Mouse (Mus musculus) MEL (cell line): ENCODE results near the gene Dennd2c. TPM values are rescaled to one million over a fixed set of nuclear protein-coding genes. Genes with fewer than 3 reads are reported as not detected.

Experiments used
- DNase-seq: peaks from one replicate; pipeline ENCODE4 v3.0.0; 2011; ENCODE audit warnings: low read depth, low spot score
- H3K27ac ChIP-seq: 2 replicates; pipeline ENCODE4 v1.5.1; 2012; ENCODE audit warnings: low read depth, mild to moderate bottlenecking, control low read depth, low read length, moderate library complexity; ENCODE audit not compliant: control insufficient read depth
- H3K27me3 ChIP-seq, 2 experiments: fragments of 150-350 bp in 1 of 2; sonication (generic) in 1 of 2; 2 replicates each; pipeline ENCODE4 v1.6.1; 2012; ENCODE audit warnings: low read length in 2 of 2, mild to moderate bottlenecking in 2 of 2, improper control_type of control experiment in 1 of 2, moderate library complexity in 1 of 2; ENCODE audit not compliant: insufficient read depth in 2 of 2, control insufficient read depth in 1 of 2
- H3K36me3 ChIP-seq, 2 experiments: 2 replicates each; pipeline ENCODE4 v1.6.1; 2012 to 2014; ENCODE audit warnings: low read length in 2 of 2, improper control_type of control experiment in 1 of 2, inconsistent platforms in 1 of 2, mild to moderate bottlenecking in 1 of 2; ENCODE audit not compliant: insufficient read depth in 2 of 2, control insufficient read depth in 1 of 2
- H3K4me1 ChIP-seq, 2 experiments: fragments of 150-350 bp in 1 of 2; sonication (generic) in 1 of 2; 2 replicates each; pipeline ENCODE4 v1.6.1; 2012; ENCODE audit warnings: low read length in 2 of 2, improper control_type of control experiment in 1 of 2, mild to moderate bottlenecking in 1 of 2; ENCODE audit not compliant: insufficient read depth in 2 of 2, control insufficient read depth in 1 of 2
- H3K4me3 ChIP-seq, 2 experiments: fragments of 150-350 bp in 1 of 2; sonication (generic) in 1 of 2; 2 replicates each; pipeline ENCODE4 v1.5.1; 2012; ENCODE audit warnings: low read depth in 2 of 2, low read length in 2 of 2, mild to moderate bottlenecking in 2 of 2, moderate library complexity in 2 of 2, control low read depth in 1 of 2, improper control_type of control experiment in 1 of 2; ENCODE audit not compliant: control insufficient read depth in 1 of 2, insufficient read depth in 1 of 2
- H3K79me2 ChIP-seq: 2 replicates; pipeline ENCODE4 v1.6.1; 2012; ENCODE audit warnings: mild to moderate bottlenecking, low read length, moderate library complexity; ENCODE audit not compliant: control insufficient read depth, poor library complexity, insufficient read depth
- H3K9ac ChIP-seq: 2 replicates; pipeline ENCODE4 v1.6.1; 2012; ENCODE audit warnings: low read depth, mild to moderate bottlenecking, control low read depth, low read length, moderate library complexity; ENCODE audit not compliant: control insufficient read depth, poor library complexity, severe bottlenecking
- H3K9me3 ChIP-seq: fragments of 150-350 bp; sonication (generic); replicated peaks from 2 replicates; pipeline ENCODE4 v1.6.1; 2012; ENCODE audit warnings: mild to moderate bottlenecking, low read length, improper control_type of control experiment, moderate library complexity; ENCODE audit not compliant: insufficient read depth
- BHLHE40 ChIP-seq: IDR thresholded peaks from 2 replicates; pipeline ENCODE4 v1.6.1; 2012; ENCODE audit warnings: low read depth, mild to moderate bottlenecking, inconsistent platforms, low read length, improper control_type of control experiment, borderline replicate concordance
- CTCF ChIP-seq, 3 experiments: IDR thresholded peaks in 2 of 3; conservative IDR thresholded peaks in 1 of 3; 2 replicates each; pipeline ENCODE4 v1.5.1; 2011 to 2012; ENCODE audit warnings: low read length in 3 of 3, low read depth in 2 of 3, mild to moderate bottlenecking in 2 of 3, improper control_type of control experiment in 1 of 3, inconsistent platforms in 1 of 3, mixed read lengths in 1 of 3, moderate library complexity in 1 of 3; ENCODE audit not compliant: control insufficient read depth in 1 of 3, insufficient read depth in 1 of 3, poor library complexity in 1 of 3, severe bottlenecking in 1 of 3
- E2F4 ChIP-seq: IDR thresholded peaks from 2 replicates; pipeline ENCODE4 v1.6.1; 2011; ENCODE audit warnings: low read depth, low read length, improper control_type of control experiment, borderline replicate concordance
- ELF1 ChIP-seq: IDR thresholded peaks from 2 replicates; pipeline ENCODE4 v1.6.1; 2014; ENCODE audit warnings: low read depth, mild to moderate bottlenecking, inconsistent platforms, low read length, improper control_type of control experiment, moderate library complexity
- EP300 ChIP-seq, 2 experiments: IDR thresholded peaks; 2 replicates each; pipeline ENCODE4 v1.6.1; 2011; ENCODE audit warnings: improper control_type of control experiment in 2 of 2, low read length in 2 of 2, low read depth in 1 of 2, mild to moderate bottlenecking in 1 of 2
- ETS1 ChIP-seq: IDR thresholded peaks from 2 replicates; pipeline ENCODE4 v1.6.1; 2012; ENCODE audit warnings: low read depth, mild to moderate bottlenecking, inconsistent platforms, low read length, improper control_type of control experiment, moderate library complexity
- GATA1 ChIP-seq: IDR thresholded peaks from 2 replicates; pipeline ENCODE4 v1.6.1; 2011; ENCODE audit warnings: low read depth, low read length, improper control_type of control experiment
- HCFC1 ChIP-seq: IDR thresholded peaks from 2 replicates; pipeline ENCODE4 v1.6.1; 2012; ENCODE audit warnings: low read depth, mild to moderate bottlenecking, inconsistent platforms, low read length, improper control_type of control experiment, moderate library complexity
- JUND ChIP-seq: IDR thresholded peaks from 2 replicates; pipeline ENCODE4 v1.6.1; 2011; ENCODE audit warnings: low read depth, mild to moderate bottlenecking, improper control_type of control experiment, low read length
- KAT2A ChIP-seq: conservative IDR thresholded peaks from 2 replicates; pipeline ENCODE4 v1.6.1; 2012; ENCODE audit warnings: low read depth, low read length, improper control_type of control experiment, inconsistent platforms
- MAFK ChIP-seq: IDR thresholded peaks from 2 replicates; pipeline ENCODE4 v1.6.1; 2011; ENCODE audit warnings: low read depth, mild to moderate bottlenecking, low read length, improper control_type of control experiment, borderline replicate concordance
- MAX ChIP-seq: IDR thresholded peaks from 2 replicates; pipeline ENCODE4 v1.6.1; 2011; ENCODE audit warnings: low read length, improper control_type of control experiment
- MAZ ChIP-seq: IDR thresholded peaks from 2 replicates; pipeline ENCODE4 v1.6.1; 2012; ENCODE audit warnings: low read depth, mild to moderate bottlenecking, inconsistent platforms, low read length, improper control_type of control experiment
- MEF2A ChIP-seq: IDR thresholded peaks from 2 replicates; pipeline ENCODE4 v1.6.1; 2014; ENCODE audit warnings: low read depth, mild to moderate bottlenecking, inconsistent platforms, low read length, improper control_type of control experiment; ENCODE audit not compliant: poor library complexity, insufficient replicate concordance, severe bottlenecking; ENCODE audit errors: extremely low read depth
- NELFE ChIP-seq: IDR thresholded peaks from 2 replicates; pipeline ENCODE4 v1.6.1; 2011; ENCODE audit warnings: low read depth, low read length, improper control_type of control experiment
- NRF1 ChIP-seq: IDR thresholded peaks from 2 replicates; pipeline ENCODE4 v1.6.1; 2014; ENCODE audit warnings: low read depth, mild to moderate bottlenecking, inconsistent platforms, low read length, improper control_type of control experiment, moderate library complexity; ENCODE audit not compliant: poor library complexity, insufficient read depth, severe bottlenecking
- POLR2AphosphoS2 ChIP-seq: IDR thresholded peaks from 2 replicates; pipeline ENCODE4 v1.6.1; 2011; ENCODE audit warnings: low read length, improper control_type of control experiment
- POLR2AphosphoS5 ChIP-seq: IDR thresholded peaks from 2 replicates; pipeline ENCODE4 v1.6.1; 2012; ENCODE audit warnings: low read depth, borderline replicate concordance, mild to moderate bottlenecking, inconsistent platforms, low read length, moderate library complexity, mixed read lengths
- RAD21 ChIP-seq: IDR thresholded peaks from 2 replicates; pipeline ENCODE4 v1.6.1; 2011; ENCODE audit warnings: mild to moderate bottlenecking, low read depth, low read length, improper control_type of control experiment
- RCOR1 ChIP-seq: IDR thresholded peaks from 2 replicates; pipeline ENCODE4 v1.6.1; 2012; ENCODE audit warnings: low read depth, mild to moderate bottlenecking, inconsistent platforms, low read length, improper control_type of control experiment
- SMC3 ChIP-seq: IDR thresholded peaks from 2 replicates; pipeline ENCODE4 v1.6.1; 2011; ENCODE audit warnings: low read depth, low read length, improper control_type of control experiment
- TAL1 ChIP-seq: IDR thresholded peaks from 2 replicates; pipeline ENCODE4 v1.6.1; 2012; ENCODE audit warnings: mild to moderate bottlenecking, inconsistent platforms, low read length, moderate library complexity, mixed read lengths
- TBP ChIP-seq: IDR thresholded peaks from 2 replicates; pipeline ENCODE4 v1.8.0; 2011; ENCODE audit warnings: low read depth, low read length, improper control_type of control experiment
- UBTF ChIP-seq: IDR thresholded peaks from 2 replicates; pipeline ENCODE4 v1.6.1; 2012; ENCODE audit warnings: low read depth, mild to moderate bottlenecking, inconsistent platforms, low read length, improper control_type of control experiment, moderate library complexity, borderline replicate concordance; ENCODE audit not compliant: insufficient read depth
- USF1 ChIP-seq: IDR thresholded peaks from 2 replicates; pipeline ENCODE4 v1.6.1; 2014; ENCODE audit warnings: low read depth, mild to moderate bottlenecking, inconsistent platforms, low read length, improper control_type of control experiment, moderate library complexity
- USF2 ChIP-seq, 2 experiments: IDR thresholded peaks; 2 replicates each; pipeline ENCODE4 v1.6.1; 2011 to 2012; ENCODE audit warnings: improper control_type of control experiment in 2 of 2, low read length in 2 of 2, borderline replicate concordance in 1 of 2, inconsistent platforms in 1 of 2, low read depth in 1 of 2, mild to moderate bottlenecking in 1 of 2; ENCODE audit not compliant: insufficient read depth in 1 of 2
- ZMIZ1 ChIP-seq: IDR thresholded peaks from 2 replicates; pipeline ENCODE4 v1.6.1; 2012; ENCODE audit warnings: low read depth, mild to moderate bottlenecking, inconsistent platforms, low read length, improper control_type of control experiment, moderate library complexity
- ZNF384 ChIP-seq: IDR thresholded peaks from 2 replicates; pipeline ENCODE4 v1.6.1; 2012; ENCODE audit warnings: low read depth, mild to moderate bottlenecking, inconsistent platforms, low read length, improper control_type of control experiment
- polyA plus RNA-seq, 2 experiments: library from polyadenylated mRNA; stranded (reverse) in 1 of 2; unstranded in 1 of 2; fragments of >175 nt in 1 of 2; fragments of >200 nt in 1 of 2; gene quantifications; 2 replicates each; pipeline versions ENCODE4 v1.2.1 to v1.2.4; 2012; ENCODE audit warnings: low replicate concordance in 2 of 2, low read depth in 1 of 2; ENCODE audit not compliant: insufficient read length in 2 of 2, insufficient read depth in 1 of 2, missing spikeins in 1 of 2
- total RNA-seq: library from RNA; depleted of rRNA; stranded (reverse); fragments of 300-350 nt; gene quantifications from 2 replicates; pipeline ENCODE4 v1.2.3, GENCODE M21; 2012

Dennd2c gene
- total and polyA plus RNA-seq, 3 experiments: 5.0 to 8.0 TPM; not detected in 1

DNA sequence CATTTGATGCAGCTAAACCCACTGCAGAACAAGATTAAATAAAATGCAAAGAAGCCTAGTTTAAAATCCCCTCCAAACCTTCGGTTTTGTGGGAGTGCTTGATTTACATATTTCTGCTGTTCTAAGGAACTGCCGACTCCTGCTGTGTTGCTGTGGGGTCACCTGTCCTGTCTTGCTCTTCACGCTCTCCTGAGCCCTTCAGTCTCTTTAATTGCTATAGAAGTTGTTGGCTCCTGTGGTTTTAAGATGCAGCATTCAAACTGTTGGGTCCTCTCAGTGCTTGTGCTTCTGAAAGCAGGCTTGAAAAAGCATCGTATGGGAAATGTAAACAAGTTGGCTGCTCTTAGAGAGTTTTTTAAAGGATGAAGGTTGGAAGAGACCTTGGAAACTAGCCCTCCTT lies 25.8 kb downstream of the Dennd2c start:
- Histone ChIP-seq H3K36me3 (peaks cover 0 to 17% of the 10 kb centered on the region in 2 experiments; a peak in 3 of 4 replicates), H3K27ac (no peak overlapping the region), H3K4me1 (peaks cover 9 to 19% of the 10 kb centered on the region in 2 experiments), H3K9me3 (no peaks in the 10 kb centered on the region), H3K27me3 (no peaks in the 10 kb centered on the region), H3K79me2 (no peaks in the 10 kb centered on the region), H3K9ac (no peak overlapping the region), H3K4me3 (no peak overlapping the region)
- TF ChIP-seq NELFE (no peak), TBP (no peak), ELF1 (no peak), JUND (no peak), RCOR1 (no peak), CTCF (IDR thresholded peaks at IDR 0.05 in 2 of 3, conservative IDR thresholded peaks at IDR 0.05 in 1 of 3; ENCODE audit: control insufficient read depth in 1 of 3, insufficient read depth in 1 of 3, low read depth in 2 of 3, low read length in 3 of 3, poor library complexity in 1 of 3, severe bottlenecking in 1 of 3) (no peak), MAZ (no peak), HCFC1 (no peak), NRF1 (no peak), KAT2A (no peak), ZMIZ1 (no peak), RAD21 (no peak), POLR2AphosphoS2 (no peak), MEF2A (no peak), MAFK (no peak), E2F4 (no peak)
- DNase-seq: no peak

DNA sequence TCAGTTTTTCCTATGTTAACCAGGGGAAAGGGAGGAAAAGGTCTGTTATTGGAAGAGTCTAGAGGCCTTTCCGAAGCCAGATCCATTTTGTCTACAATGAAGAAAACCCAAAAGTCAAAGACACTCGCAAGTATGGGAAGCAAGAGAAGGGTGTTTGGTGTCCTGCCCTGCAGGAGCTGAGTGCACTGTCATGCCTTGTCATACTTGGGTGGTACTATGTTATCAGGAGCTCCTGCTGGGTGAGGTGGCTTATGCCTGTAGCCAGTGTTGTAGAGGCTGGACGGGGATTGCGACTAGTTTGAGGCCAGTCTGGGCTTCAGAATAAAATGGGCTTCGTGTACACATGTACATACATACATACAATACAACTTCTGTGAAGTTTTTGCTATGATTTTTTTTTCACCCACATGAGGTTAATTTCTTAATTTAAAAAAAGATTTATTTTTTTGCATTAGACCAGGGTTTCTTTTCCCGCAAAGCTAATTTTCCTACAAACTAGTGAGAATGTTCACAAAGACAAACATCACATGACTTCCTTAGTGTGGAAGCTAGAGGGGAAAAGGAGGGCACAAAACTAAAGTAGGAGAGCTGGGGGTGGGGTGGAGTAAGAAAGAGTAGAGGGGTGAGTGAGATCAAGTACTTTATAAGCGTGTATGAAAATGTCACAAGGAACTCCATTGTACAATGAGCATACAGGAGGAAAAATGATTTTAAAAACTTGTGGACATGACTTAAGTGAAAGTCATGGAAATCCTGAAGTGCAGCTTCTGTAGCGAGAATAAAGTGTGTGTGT lies 27.2 kb downstream of the Dennd2c start:
- Histone ChIP-seq H3K79me2 (no peaks in the 10 kb centered on the region), H3K27me3 (no peaks in the 10 kb centered on the region), H3K4me3 (peak overlapping the region; percentile 8 to 10), H3K9me3 (no peaks in the 10 kb centered on the region), H3K9ac (peak overlapping the region; percentile 7; the same call in 1 of the 2 replicates), H3K27ac (peak overlapping the region; percentile 52), H3K36me3 (peaks cover 0 to 17% of the 10 kb centered on the region in 2 experiments; a peak in 3 of 4 replicates), H3K4me1 (peaks cover 9 to 19% of the 10 kb centered on the region in 2 experiments)
- peak; percentile 86 for DNase-seq
- TF ChIP-seq MAFK (0 out of 2 replicates have a peak, but pooled peaks have one; percentile 61), TBP (peak; percentile 63), GATA1 (peak; percentile 70), NRF1 (no peak), MAX (no peak), POLR2AphosphoS5 (no peak), BHLHE40 (no peak), TAL1 (peak; percentile 58), RCOR1 (no peak), MEF2A (no peak), ZNF384 (no peak), USF1 (0 out of 2 replicates have a peak, but pooled peaks have one; percentile 21), EP300 (IDR thresholded peaks at IDR 0.05; ENCODE audit: low read depth in 1 of 2, low read length in 2 of 2) (peak; percentile 67 to 68; a peak in 3 of 4 replicates), SMC3 (no peak), MAZ (no peak), JUND (no peak), ETS1 (peak; percentile 67), ELF1 (no peak), USF2 (IDR thresholded peaks at IDR 0.05; ENCODE audit: borderline replicate concordance in 1 of 2, insufficient read depth in 1 of 2, low read depth in 1 of 2, low read length in 2 of 2) (no peak), UBTF (no peak), HCFC1 (no peak)
